Mouse (Mus musculus): ENCODE results near the gene Rhbdl1. TPM values are rescaled to one million over a fixed set of nuclear protein-coding genes. Genes with fewer than 3 reads are reported as not detected.

Rhbdl1 gene
- polyA plus RNA-seq (2012; ENCODE audit: low replicate concordance) = 2.4 and 3.7 TPM in 2 replicates

DNA sequence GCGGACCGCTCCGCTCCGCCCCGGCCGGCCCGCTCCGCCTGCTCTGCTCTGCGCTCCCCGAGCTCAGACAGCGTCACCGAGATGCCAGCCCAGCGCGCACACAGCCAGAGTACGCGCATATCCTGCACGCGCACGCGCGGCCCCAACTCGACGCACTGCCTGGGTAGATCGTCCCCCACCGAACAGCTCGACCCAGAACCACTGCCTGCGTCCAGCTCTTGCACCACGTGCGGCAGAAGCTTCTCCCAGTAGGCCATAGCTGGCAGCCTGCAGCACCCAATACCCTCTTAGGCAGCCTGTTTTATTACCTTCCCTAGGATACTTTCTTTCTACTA is at the start of gene Rhbdl1:
Gene Rhbdl1 (minus strand): TSS at position 220 of the 335 bp plus-strand sequence.

DNA sequence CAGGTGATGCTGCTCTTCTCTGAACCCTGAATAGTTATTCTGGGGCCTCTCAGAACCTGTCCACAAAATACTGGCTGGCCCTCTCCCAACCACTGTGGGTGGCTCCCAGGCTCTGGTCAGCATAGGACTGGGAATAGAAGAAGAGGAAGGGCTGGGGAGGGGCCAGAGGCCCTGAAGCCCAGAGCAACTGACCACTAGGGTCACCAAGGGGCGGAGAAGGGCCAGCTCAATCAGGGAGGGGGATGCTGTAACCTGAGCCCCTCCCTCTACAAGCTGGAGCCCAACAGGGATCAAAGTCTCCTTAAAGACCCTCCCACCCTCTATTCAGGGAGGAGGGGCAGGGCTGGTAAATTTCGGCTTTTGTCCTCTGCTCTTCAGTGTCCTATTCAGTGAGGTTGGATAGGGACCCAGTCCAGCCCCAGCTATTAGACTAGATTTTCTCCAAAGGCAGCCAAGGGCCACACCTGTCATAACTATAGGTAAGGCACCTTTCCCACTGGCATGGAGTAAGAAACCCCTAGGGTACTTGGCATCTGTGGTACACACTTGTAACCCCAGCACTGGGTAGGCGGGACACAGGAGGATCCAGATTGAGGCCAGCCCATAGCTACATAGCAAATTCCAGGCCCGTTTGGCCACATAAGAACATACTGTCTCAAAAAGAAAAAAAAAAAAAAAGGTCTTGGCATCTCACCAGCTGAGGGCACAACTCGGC is 43.3 kb upstream of the Rhbdl1 start, which contains the start of gene Wfikkn1:
Gene Wfikkn1 (minus strand): TSS at position 663 of the 715 bp plus-strand sequence.

DNA sequence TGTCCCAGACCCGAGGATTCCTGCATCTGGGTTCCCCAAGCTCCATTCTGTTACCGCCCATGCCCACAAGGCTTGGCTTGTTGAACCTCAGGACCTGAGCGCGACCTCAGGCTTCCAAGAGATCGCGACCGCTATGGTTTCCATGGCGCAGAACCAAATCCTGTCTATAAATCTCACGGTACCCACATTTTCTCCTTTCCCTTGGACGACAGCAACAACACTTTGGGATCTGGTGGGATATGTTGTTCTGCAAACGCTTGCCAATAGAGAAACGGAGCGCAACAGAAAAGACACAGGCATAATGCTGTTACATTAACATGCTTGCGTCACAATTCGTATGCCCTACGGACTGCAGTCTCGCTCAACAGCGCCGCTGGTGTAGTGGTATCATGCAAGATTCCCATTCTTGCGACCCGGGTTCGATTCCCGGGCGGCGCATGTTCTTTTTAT is 37.7 kb upstream of the Rhbdl1 start, which contains the start of gene Mettl26:
Gene Mettl26 (plus strand): TSS at position 354 of the 450 bp plus-strand sequence.

DNA sequence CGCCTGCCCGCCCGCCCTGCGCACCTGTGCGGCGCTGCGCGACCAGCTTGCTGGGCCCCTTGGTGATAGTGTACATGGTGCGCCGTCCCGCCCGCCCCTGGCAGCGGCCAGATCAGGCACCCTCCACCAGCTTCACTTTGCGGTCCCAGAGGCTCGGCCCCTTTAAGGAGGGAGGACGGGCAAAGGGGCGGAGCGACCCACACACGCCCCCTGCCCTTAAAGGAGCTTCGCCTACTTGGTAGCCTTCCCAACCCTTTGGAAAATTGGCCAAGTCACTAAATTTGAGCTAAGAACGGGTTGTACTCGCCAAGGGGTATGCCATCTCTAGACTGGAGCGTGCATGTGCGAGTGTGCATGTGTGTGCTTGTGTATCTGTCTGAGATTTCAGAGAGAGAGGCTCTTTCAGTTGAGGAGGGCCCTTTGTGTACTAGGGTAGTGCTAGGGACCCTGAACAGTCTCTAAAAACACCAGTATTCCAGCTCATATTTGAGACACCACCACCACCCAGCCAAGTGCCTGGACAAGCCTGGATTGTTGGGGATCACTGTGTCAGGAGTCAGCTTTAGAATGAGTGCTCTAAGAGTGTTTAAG is 31.6 kb upstream of the Rhbdl1 start, which contains the start of gene Mcrip2:
Gene Mcrip2 (minus strand): TSS at position 164 of the 591 bp plus-strand sequence.

DNA sequence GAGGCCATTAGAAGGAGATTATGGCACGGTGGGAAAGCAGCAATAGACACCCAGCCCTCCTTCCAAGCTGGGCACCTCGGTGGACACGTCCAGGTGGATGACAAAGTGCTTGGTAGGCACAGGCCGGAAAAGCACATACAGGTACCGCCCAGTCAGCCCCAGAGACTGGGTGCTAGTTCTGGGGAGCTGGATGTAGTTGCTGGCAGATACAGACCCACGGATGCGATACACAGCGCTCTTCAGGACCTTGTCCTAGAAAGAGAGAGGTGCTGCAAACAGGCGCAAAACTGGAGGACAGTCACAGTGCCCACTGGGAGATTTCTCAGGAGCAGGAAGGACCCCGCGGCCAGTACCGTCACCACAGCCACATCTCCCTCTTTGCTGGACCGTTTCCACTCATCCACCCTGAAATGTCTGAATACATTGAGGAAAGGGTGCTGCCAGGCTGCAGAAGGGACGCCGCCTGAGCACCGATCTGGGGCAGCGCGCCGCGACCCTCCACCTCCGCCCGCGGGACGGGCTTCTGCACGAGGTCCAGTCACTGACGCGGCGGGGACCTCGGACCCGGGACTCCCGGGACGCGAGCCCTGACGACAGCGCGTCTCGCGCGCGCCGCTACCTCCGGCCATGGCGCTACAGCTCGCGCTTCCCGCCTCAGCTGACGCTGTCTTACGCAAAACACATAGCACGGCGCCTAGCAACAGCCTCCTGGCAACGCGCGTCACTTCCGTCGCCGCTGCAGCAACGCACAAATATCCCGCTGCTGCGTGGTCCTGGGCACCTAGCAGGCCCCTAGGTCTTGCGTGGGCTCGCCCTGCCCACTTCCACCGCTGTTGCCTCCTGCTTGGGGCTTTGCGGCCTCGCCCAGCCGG is 24.0 kb upstream of the Rhbdl1 start, which contains the start of gene Wdr90:
Gene Wdr90 (minus strand): TSS at position 670 of the 872 bp plus-strand sequence.

DNA sequence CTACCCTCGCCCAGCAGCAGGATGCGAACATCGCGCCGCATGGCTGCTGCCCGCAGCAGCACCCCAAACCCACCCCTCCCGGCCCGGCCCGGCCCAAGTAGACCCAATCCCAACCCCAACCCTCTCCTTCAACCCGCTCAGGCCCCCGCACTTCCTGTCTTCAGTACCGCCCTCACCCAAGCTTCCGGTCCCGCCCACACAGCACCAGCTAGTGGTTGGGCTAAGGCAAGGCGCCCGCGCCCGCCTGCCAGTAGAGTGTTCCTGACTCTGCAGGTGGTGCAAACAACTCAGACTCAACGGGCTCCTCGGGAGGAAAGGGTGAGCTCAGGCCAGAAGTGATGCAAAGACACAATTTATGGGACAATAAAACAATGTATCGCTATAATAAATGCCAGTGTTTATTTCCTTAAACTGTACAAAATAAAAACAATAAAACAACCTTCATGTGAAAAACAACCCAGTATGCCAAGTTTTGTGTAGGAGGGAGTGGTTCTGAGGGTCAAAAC is 7.4 kb upstream of the Rhbdl1 start, which contains the start of gene Rhot2:
Gene Rhot2 (minus strand): TSS at position 456 of the 506 bp plus-strand sequence.

DNA sequence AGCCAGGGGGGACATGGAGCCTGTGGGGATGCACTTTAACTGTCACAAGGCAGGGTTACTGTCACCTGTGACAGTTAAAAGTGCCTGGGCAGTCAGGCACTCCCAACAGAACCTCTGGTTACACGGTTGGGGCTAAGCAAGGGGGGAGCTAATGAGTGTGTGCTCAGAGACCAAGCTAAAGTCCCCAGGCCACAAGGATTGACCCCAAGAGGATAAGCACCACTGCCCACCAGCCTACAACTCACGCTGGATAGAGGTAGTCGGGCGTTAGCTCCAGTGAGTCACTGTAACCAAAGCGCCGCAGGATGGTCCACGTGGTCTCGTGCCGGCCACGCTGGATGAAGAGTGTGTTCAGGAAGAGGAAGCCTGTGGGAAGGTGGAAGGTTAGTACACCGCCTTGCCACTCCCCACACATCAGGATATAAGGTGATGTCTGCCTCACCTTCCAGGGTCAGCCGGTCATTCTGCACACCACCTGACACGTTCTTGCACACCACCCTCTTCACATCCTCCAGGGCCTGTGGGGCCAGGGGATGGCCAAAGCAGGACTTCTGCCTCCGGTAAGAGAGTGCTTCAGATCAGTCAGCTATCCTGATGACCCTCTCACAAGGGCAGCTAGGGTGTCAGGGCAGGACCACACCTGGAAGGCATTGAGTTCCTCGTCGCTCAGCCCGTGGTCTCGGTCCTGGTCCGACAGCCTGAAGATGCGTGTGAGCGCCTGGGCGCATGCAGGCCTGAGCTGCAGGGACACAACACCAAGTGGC is 4.2 kb upstream of the Rhbdl1 start, which contains the start of gene Gm20683:
Gene Gm20683 (minus strand): TSS at position 647 of the 764 bp plus-strand sequence.

DNA sequence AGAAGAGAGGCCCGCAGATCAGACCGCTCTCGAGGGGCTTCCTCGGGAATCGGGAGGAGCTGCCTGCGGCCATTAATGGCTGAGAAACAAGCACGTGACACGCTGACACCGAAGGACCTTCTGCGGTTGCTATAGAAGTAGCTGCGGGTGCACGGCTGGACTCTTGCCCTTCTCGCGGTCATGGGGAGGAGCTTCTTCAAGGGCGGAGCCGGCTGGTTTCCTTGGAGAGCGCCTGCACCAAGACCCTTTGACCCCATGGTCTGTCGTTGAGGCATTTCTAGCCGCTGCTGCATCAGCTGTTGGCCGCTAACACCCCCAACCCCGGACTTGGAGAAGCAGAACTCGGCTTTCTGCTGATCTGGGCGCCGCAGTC is 3.8 kb downstream of the Rhbdl1 start, which contains the start of gene Stub1:
Gene Stub1 (minus strand): TSS at position 114 of the 373 bp plus-strand sequence.

DNA sequence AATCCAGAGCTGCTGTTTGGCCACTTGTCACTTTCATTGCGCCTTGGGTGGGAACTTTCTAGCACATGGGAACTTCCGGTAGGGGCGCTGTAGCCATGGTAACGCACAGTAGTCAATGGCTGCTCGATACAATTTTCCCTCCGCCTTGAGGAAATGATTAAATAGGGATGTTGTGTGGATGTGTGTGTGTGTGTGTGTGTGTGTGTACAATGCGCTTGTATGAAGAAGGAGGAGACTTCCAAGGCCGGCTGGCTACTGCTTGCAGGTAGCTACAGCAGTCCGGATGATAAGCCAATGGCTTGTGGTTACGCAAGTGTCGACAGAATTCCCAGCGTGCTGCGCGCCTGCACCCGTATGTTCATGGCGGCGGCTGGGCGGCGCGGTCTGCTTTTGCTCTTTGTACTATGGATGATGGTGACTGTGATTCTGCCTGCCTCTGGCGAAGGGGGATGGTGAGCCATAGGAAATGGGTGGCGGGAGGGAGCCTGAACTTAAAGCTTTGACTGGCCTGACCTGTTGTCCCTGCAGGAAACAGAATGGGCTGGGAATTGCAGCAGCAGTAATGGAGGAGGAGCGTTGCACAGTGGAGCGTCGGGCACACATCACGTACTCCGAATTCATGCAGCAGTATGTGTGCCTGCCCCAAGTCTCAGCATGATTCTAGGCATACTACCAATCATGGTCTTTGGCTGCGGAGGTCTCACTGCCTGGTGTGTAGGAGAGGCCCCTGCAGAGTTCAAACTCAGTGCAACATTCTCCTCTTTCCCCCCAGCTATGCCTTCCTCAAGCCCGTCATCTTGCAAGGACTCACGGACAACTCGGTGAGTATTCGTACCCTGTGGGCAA is 8.2 kb downstream of the Rhbdl1 start, which contains the start of gene Jmjd8:
Gene Jmjd8 (plus strand): TSS at position 156 of the 846 bp plus-strand sequence.

DNA sequence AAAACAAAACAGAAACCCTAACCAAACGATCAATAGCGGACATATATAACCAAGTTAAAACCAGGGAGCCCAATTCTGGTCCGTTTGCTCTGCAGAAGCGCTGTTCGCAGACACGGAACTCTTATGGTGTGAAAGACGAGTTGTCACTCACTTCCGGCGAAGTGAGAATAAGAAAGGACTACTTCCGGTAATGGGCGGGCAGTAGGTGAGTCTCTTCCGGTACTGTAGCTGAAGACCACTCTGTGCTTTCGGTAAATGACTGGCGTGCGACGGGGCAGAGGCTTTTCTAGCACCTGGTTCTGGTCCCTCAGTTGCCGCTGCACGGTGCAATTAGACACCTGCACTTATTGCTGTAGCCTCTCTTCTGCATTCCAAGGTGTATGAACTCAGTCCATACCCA is 13.6 kb downstream of the Rhbdl1 start, which contains the start of gene Wdr24:
Gene Wdr24 (plus strand): TSS at position 176 of the 400 bp plus-strand sequence.

DNA sequence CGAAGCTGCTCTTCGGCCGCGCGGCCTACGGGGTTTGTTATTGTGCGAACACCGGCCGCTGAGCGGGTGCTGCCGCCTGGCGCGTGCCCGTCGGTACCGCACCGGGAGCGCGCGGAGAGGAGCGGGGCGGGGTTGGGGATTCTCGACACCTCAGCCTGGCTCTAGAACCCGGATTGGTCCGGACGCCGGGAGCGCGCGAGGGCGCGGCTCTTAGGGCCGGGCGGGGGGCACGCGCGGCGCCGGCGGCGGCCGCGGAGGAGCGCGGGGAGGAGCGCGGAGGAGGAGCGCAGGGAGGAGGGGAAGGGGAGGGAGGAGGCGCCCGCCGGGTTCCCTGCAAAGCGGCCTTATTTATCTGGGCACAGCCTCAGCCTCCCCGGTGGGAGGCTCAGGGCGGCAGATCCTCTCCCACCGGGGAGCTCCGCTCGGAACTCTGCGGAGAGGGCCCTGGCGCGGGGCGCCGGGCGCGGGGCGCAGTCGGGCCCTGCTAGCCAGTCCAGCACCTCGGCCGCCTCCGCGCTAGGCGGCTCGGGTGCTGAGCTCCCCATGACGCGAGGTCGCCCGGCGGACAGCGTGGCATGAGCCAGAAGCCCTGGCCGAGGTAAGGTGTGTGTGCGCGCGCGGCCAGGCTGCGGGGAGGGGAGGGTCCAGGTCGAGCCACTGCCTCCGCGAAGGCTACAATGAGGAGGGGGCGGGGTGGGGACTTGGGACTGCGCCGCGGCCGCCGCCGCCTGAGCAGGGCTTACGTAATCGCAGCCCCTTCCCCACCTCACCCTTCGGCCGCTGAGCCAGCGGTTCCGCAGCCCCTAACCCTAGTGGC is 28.1 kb downstream of the Rhbdl1 start, which contains the start of gene Fbxl16:
Gene Fbxl16 (plus strand): TSS at position 297 of the 817 bp plus-strand sequence.

DNA sequence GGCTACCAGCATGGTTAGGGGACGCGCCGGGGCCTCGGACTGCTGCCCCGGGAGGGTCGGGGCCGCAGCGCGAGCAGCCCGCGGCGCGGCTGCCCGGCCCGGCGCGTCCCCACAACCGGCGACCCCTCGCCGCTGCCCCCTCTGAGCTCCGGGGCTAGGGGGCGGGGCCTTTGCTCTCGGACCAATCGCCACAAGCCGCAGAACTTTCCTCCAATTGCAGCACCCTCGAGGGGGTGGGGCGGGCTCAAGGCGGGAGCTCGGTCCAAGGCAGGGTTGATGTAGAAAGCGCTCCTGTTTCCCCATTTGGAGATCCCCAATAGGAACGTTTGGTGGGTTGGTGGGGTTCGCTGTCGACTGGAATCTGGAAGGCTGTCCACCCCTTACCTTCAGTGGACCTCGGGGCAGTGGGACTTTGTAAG is 40.1 kb downstream of the Rhbdl1 start, which contains the start of gene Metrn:
Gene Metrn (minus strand): TSS at position 186 of the 419 bp plus-strand sequence.

DNA sequence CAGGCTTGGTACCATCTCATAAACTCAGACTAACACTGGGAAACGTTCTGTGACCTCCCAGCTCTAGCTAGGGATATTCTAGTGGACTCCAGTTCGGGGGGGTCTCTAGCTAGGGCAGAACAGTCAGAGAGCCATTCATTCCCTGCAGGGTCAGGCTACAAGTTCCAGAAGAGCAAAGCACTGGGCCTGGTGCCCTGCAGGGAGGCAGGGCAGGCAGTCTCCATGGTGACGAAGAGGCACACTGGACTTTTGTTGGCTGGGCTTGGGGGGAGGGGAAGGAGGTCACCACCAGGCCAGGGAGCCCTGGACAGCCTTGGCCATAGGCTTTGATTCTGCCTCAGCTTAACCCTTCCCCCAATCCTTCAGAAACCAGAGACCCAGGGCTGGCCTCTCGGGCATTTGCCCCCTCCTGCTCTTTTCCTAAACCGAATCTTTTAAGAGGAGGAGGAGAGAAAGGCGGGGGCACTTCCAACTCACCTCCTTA is 41.4 kb downstream of the Rhbdl1 start, which contains the start of gene AC134908.4:
Gene AC134908.4 (minus strand): TSS at position 51 of the 484 bp plus-strand sequence.

DNA sequence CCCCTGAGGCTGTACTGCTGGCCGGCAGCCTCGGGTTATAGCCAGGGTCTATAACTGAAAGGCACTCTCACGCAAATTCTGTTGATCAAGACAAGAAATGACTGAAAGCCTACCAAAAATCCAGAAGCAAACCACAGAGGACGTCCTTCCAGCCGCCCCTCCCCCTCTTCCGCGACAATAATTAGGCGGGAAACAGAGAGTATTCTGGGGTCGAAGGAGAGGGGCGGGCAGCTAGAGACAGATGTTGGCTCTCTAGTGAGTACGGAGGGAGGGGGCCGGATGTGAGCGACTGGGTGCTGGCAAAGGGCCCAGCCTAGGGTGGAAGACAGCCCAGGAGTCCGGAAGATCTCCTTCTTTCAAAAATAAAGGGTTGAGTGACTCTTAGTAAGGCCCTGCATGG is 44.5 kb downstream of the Rhbdl1 start, which contains the start of gene Fam173a:
Gene Fam173a (minus strand): TSS at position 287 of the 400 bp plus-strand sequence.

DNA sequence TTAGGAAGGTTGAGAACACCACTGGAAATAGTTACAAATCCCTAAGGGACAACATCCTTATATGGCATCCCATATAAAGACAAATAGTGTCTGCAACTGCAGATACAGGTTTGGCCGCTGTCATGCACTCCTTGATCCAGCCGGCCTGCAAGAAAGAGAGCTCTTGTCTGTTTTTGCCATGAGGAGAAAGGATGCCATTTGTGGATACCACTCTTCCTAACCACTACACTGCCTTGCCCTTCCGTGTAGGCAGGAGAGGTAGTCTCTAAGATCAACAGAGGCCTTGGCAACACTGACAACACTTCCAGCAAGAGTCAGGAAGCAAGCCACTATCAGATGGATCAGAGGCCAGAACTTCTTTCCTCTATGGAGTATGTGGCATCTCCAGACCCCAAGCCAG is 50.8 kb downstream of the Rhbdl1 start, which contains the start of gene Ccdc78:
Gene Ccdc78 (plus strand): TSS at position 301 of the 400 bp plus-strand sequence.

DNA sequence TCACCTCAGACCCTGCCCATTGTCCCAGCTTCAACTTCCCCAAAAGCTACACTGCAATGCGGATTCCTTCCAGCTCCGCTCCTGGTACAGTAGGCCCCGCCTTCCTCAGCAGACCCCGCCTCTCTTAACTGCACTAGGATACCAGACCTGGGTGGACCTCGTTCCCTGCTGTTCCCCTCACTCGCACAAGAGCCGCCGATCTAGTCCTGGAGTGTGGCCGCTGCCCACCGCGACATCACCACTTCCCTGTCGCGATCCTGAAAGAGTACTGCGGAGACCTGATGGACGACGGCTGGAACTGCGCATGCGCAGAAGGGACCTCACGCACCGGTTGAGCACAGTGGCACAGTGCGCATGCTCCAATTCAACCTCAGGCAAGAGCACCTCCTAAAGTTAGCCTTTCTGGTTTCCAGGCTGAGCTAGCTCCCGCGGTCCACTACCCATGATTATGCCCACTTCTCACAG is 51.8 kb downstream of the Rhbdl1 start, which contains the start of gene Haghl:
Gene Haghl (minus strand): TSS at position 393 of the 465 bp plus-strand sequence.

Data from leukemia stem cell, adult 10-12 weeks (primary cell).